Mouse (Mus musculus) neural tube, embryonic 12.5 days (tissue): ENCODE measurements around the gene Mgat4b. TPM values are rescaled to one million over a fixed set of nuclear protein-coding genes. Genes with fewer than 3 reads are reported as not detected.

Experiments
- ATAC-seq: fragments of 200-750 bp; cut with Nextera tagmentation; 2 replicates; pipeline ENCODE4 v1.8.0; 2017; ENCODE audit warnings: low read depth, mild to moderate bottlenecking, moderate TSS enrichment, moderate library complexity; ENCODE audit not compliant: low FRiP score
- H3K27ac ChIP-seq: fragments of 300-500 bp; sonication (generic); 2 replicates; pipeline ENCODE4 v1.5.1; 2016
- H3K27me3 ChIP-seq: fragments of 300-500 bp; sonication (generic); replicated peaks from 2 replicates; pipeline ENCODE4 v1.6.1; 2016; ENCODE audit warnings: mild to moderate bottlenecking
- H3K36me3 ChIP-seq: fragments of 300-500 bp; sonication (generic); 2 replicates; pipeline ENCODE4 v1.6.1; 2016; ENCODE audit warnings: mild to moderate bottlenecking
- H3K4me1 ChIP-seq: fragments of 300-500 bp; sonication (generic); 2 replicates; pipeline ENCODE4 v1.6.1; 2016
- H3K4me2 ChIP-seq: fragments of 300-500 bp; sonication (generic); replicated peaks from 2 replicates; pipeline ENCODE4 v1.6.1; 2016; ENCODE audit warnings: mild to moderate bottlenecking
- H3K4me3 ChIP-seq: fragments of 300-500 bp; sonication (generic); 2 replicates; pipeline ENCODE4 v1.5.1; 2016
- H3K9ac ChIP-seq: fragments of 300-500 bp; sonication (generic); 2 replicates; pipeline ENCODE4 v1.6.1; 2016; ENCODE audit warnings: mild to moderate bottlenecking
- H3K9me3 ChIP-seq: fragments of 300-500 bp; sonication (generic); 2 replicates; pipeline ENCODE4 v1.6.1; 2016; ENCODE audit warnings: mild to moderate bottlenecking
- WGBS: fragments of 180-500 bp; shearing (Covaris S2); methylation state at CpG from one replicate; pipeline ENCODE4 v1.1.7; 2016; 5-methylcytosine and 5-hydroxymethylcytosine counted together
- polyA plus RNA-seq: library from polyadenylated mRNA; unstranded; fragments of >200 nt; fragmentation: Nextera tagmentation; extraction: Ambion mirVana; gene quantifications from 2 replicates; pipeline ENCODE4 v1.2.1, GENCODE M21; 2016

Gene Mgat4b
- polyA plus RNA-seq, 1 experiment from 2014 or later: 57.1 TPM

DNA sequence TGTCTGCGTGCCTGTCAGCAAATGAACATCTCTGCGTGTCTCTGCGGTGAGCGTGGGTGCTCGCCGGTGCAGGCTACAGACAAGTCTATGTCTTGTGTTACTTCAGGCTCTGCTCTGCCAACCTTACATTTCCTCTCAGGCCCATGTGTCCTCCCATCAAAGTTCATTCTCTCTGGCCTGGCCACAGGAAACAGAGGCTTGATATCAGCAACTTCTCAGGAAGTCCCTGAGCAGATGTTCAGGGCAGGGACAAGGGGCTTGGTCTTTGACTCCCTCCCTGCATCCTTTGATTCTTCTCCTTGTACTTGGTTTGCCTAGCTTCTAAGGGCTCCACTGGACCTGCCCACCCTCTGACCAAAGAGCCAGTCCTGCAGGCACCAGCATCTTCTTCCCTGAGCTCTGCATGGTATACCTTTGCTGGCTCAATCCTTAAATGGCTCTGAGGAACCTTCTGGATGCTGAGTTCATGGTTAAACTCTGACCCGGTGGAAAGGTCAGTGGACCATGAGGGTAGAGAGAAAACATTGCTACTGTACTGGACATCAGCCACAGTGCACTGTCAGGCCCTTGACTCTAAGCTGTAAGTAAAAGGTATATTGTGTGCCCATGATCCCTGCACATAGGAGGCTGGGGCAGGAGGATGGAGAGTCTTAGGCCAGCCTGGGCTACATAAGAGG lies 29.7 kb downstream of the Mgat4b start:
- Histone ChIP-seq H3K4me2 (no peak overlapping the region), H3K36me3 (no peaks in the 10 kb centered on the region), H3K4me1 (peaks cover 10% of the 10 kb centered on the region), H3K4me3 (no peak overlapping the region), H3K9me3 (no peaks in the 10 kb centered on the region), H3K27me3 (peaks cover 30% of the 10 kb centered on the region), H3K9ac (no peak overlapping the region), H3K27ac (no peak overlapping the region)
- ATAC-seq: no peak
- 87% methylated on average over 7 of the region's 7 CpGs for WGBS

- Histone ChIP-seq H3K27ac (no peak overlapping the region), H3K27me3 (peaks cover 8% of the 10 kb centered on the region; the same call in 1 of the 2 replicates), H3K4me2 (no peak overlapping the region), H3K4me3 (no peak overlapping the region), H3K36me3 (no peaks in the 10 kb centered on the region), H3K9ac (no peak overlapping the region), H3K4me1 (no peaks in the 10 kb centered on the region), H3K9me3 (no peaks in the 10 kb centered on the region)
- ATAC-seq: no peak
- 84% methylated on average over 6 of the region's 6 CpGs for WGBS
Measured at GRCm38 (mm10) chr11:50243926-50244325, 33.2 kb downstream of the Mgat4b start.

DNA sequence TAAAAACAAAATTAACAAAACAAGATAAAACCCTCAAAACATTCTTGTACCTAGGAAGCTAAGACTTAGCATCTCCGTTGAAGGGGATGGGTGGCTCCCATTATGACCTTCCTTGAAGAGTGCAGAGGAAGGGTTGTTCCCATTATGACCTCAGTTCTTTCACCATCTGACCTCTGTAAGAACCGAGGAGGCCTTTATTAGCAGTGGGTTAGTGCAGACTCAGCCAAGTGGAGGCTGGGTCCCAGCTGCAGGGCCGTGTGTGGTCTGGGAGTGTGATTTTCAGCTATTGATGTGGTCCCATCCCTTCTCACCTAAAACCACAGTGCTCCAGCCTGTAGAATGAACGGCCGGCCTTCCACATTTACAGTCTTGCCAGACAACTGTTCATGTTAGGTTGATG lies 34.6 kb downstream of the Mgat4b start:
- no peaks in the 10 kb centered on the region for H3K9me3 ChIP-seq
- no peak overlapping the region for H3K9ac ChIP-seq
- H3K27me3 ChIP-seq: no peaks in the 10 kb centered on the region
- ATAC-seq: no peak
- no peaks in the 10 kb centered on the region for H3K4me1 ChIP-seq
- no peak overlapping the region for H3K27ac ChIP-seq
- no peaks in the 10 kb centered on the region for H3K36me3 ChIP-seq
- WGBS: 73% methylated on average over 5 of the region's 5 CpGs
- H3K4me2 ChIP-seq: no peak overlapping the region
- no peak overlapping the region for H3K4me3 ChIP-seq

- H3K9me3 ChIP-seq: no peaks in the 10 kb centered on the region
- ATAC-seq: no peak
- H3K4me2 ChIP-seq: no peak overlapping the region
- H3K27ac ChIP-seq: no peak overlapping the region
- WGBS: 86% methylated on average over 7 of the region's 7 CpGs
- H3K4me1 ChIP-seq: peaks cover 5% of the 10 kb centered on the region; the same call in 1 of the 2 replicates
- no peaks in the 10 kb centered on the region for H3K36me3 ChIP-seq
- H3K27me3 ChIP-seq: no peaks in the 10 kb centered on the region
- no peak overlapping the region for H3K4me3 ChIP-seq
- H3K9ac ChIP-seq: no peak overlapping the region
Measured at GRCm38 (mm10) chr11:50248473-50249171, 37.9 kb downstream of the Mgat4b start.

DNA sequence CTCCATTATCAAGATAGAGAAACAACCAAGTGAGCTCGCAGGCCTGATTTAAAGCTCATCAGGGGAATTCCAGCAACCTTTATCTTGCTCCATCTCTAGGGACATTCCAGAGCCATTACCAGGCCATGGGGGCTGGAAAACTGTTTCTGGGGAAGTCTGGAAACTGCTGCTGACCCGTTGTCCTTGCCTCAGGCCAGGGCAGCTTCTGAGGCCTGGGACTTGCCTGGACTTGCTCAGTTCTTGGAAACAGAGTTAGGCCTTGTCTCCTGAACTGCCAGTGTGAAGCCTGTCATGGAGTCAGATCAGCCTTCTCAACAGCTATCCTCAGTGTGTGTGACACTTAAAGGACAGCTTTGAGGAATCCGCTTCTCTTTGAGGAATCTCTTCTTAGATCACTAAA lies 41.5 kb downstream of the Mgat4b start:
- H3K36me3 ChIP-seq: peaks cover 17% of the 10 kb centered on the region
- no peak overlapping the region for H3K27ac ChIP-seq
- 57% methylated on average over 3 of the region's 3 CpGs for WGBS

GRCm38 (mm10) chr11:50252684-50253265 lies 42.1 kb downstream of the Mgat4b start:
- Histone ChIP-seq H3K4me2 (no peak overlapping the region), H3K9me3 (no peaks in the 10 kb centered on the region), H3K4me3 (no peak overlapping the region), H3K27ac (no peak overlapping the region), H3K4me1 (peaks cover 5% of the 10 kb centered on the region; the same call in 1 of the 2 replicates), H3K27me3 (no peaks in the 10 kb centered on the region), H3K36me3 (peaks cover 23% of the 10 kb centered on the region), H3K9ac (no peak overlapping the region)
- ATAC-seq: no peak
- WGBS: 57% methylated on average over 11 of the region's 11 CpGs

More for the DNA sequence above, 41.5 kb downstream of the Mgat4b start:
- Histone ChIP-seq H3K4me1 (peaks cover 5% of the 10 kb centered on the region; the same call in 1 of the 2 replicates), H3K9me3 (no peaks in the 10 kb centered on the region), H3K27me3 (no peaks in the 10 kb centered on the region), H3K9ac (no peak overlapping the region), H3K4me2 (no peak overlapping the region), H3K4me3 (no peak overlapping the region)
- ATAC-seq: no peak

DNA sequence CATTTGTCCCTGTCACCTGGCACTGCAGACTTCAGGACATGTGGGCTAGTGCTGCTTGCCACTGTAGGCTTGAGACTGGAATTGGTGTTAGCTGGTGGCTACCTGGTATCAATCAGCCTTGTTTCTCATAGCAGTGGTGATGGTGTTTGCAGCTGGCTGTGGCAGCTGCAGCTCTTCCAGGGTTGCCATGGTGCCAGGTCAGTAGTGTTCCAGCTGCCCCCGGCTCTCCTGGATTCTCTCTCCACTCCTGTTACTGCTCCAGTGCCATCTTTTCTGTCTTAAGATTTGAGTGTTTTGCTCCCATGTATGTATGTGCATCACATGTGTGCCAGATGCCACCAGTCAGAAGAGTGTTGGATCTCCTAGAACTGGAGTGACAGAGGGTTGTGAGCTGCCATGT lies 42.7 kb downstream of the Mgat4b start:
- no peaks in the 10 kb centered on the region for H3K27me3 ChIP-seq
- no peak overlapping the region for H3K4me2 ChIP-seq
- H3K4me1 ChIP-seq: peaks cover 5% of the 10 kb centered on the region; the same call in 1 of the 2 replicates
- no peak overlapping the region for H3K4me3 ChIP-seq
- 69% methylated on average over 1 of the region's 1 CpGs for WGBS
- H3K9me3 ChIP-seq: no peaks in the 10 kb centered on the region
- H3K36me3 ChIP-seq: peaks cover 29% of the 10 kb centered on the region
- H3K27ac ChIP-seq: no peak overlapping the region
- ATAC-seq: no peak
- H3K9ac ChIP-seq: no peak overlapping the region

- ATAC-seq: no peak
Measured at GRCm38 (mm10) chr11:50254010-50254580, 43.4 kb downstream of the Mgat4b start.

GRCm38 (mm10) chr11:50256615-50257014 lies 45.9 kb downstream of the Mgat4b start:
- WGBS: 88% methylated on average over 7 of the region's 7 CpGs
- ATAC-seq: no peak

More at GRCm38 (mm10) chr11:50254010-50254580, 43.4 kb downstream of the Mgat4b start:
- H3K4me2 ChIP-seq: no peak overlapping the region
- no peak overlapping the region for H3K9ac ChIP-seq
- 81% methylated on average over 12 of the region's 12 CpGs for WGBS
- peaks cover 5% of the 10 kb centered on the region; the same call in 1 of the 2 replicates for H3K4me1 ChIP-seq
- H3K9me3 ChIP-seq: no peaks in the 10 kb centered on the region
- H3K27me3 ChIP-seq: no peaks in the 10 kb centered on the region
- H3K27ac ChIP-seq: no peak overlapping the region
- H3K36me3 ChIP-seq: peaks cover 36% of the 10 kb centered on the region
- H3K4me3 ChIP-seq: no peak overlapping the region

GRCm38 (mm10) chr11:50258310-50258709 lies 47.6 kb downstream of the Mgat4b start:
- Histone ChIP-seq H3K9ac (no peak overlapping the region), H3K4me3 (no peak overlapping the region), H3K27ac (no peak overlapping the region), H3K27me3 (no peaks in the 10 kb centered on the region), H3K4me1 (no peaks in the 10 kb centered on the region), H3K36me3 (peaks cover 77% of the 10 kb centered on the region), H3K9me3 (no peaks in the 10 kb centered on the region), H3K4me2 (no peak overlapping the region)
- 85% methylated on average over 7 of the region's 7 CpGs for WGBS
- ATAC-seq: no peak

More at GRCm38 (mm10) chr11:50256615-50257014, 45.9 kb downstream of the Mgat4b start:
- H3K4me3 ChIP-seq: no peak overlapping the region
- H3K9ac ChIP-seq: no peak overlapping the region
- H3K9me3 ChIP-seq: no peaks in the 10 kb centered on the region
- peaks cover 60% of the 10 kb centered on the region for H3K36me3 ChIP-seq
- no peak overlapping the region for H3K27ac ChIP-seq
- H3K27me3 ChIP-seq: no peaks in the 10 kb centered on the region
- peaks cover 5% of the 10 kb centered on the region; the same call in 1 of the 2 replicates for H3K4me1 ChIP-seq
- H3K4me2 ChIP-seq: no peak overlapping the region

GRCm38 (mm10) chr11:50262020-50262419 lies 51.3 kb downstream of the Mgat4b start:
- H3K9ac ChIP-seq: no peak overlapping the region
- no peaks in the 10 kb centered on the region for H3K9me3 ChIP-seq
- no peak overlapping the region for H3K4me2 ChIP-seq
- no peak for ATAC-seq
- no peak overlapping the region for H3K27ac ChIP-seq
- 94% methylated on average over 4 of the region's 4 CpGs for WGBS
- no peaks in the 10 kb centered on the region for H3K4me1 ChIP-seq
- no peak overlapping the region for H3K4me3 ChIP-seq
- peaks cover 96% of the 10 kb centered on the region for H3K36me3 ChIP-seq
- H3K27me3 ChIP-seq: no peaks in the 10 kb centered on the region

- no peaks in the 10 kb centered on the region for H3K4me1 ChIP-seq
- no peaks in the 10 kb centered on the region for H3K27me3 ChIP-seq
- no peaks in the 10 kb centered on the region for H3K9me3 ChIP-seq
- no peak overlapping the region for H3K9ac ChIP-seq
- WGBS: 86% methylated on average over 3 of the region's 3 CpGs
- no peak for ATAC-seq
- H3K4me3 ChIP-seq: no peak overlapping the region
- peaks cover 85% of the 10 kb centered on the region for H3K36me3 ChIP-seq
- H3K4me2 ChIP-seq: no peak overlapping the region
- H3K27ac ChIP-seq: no peak overlapping the region
Measured at GRCm38 (mm10) chr11:50263198-50263597, 52.5 kb downstream of the Mgat4b start.
